Mouse (Mus musculus): ENCODE data around the gene Il4ra.
A peak's percentile ranks its signal among the peaks of the same experiment; 100 is the strongest.

Gene Il4ra

GRCm38 (mm10) chr7:125551766-125552709 lies at the start of gene Il4ra:
Il4ra (plus strand) TSS chr7:125552120.
- peak; percentile 52 to 59 for DNase-seq

GRCm38 (mm10) chr7:125503374-125504092 lies 48.4 kb upstream of the Il4ra start:
- no peak for DNase-seq

- no peak for DNase-seq
Measured at GRCm38 (mm10) chr7:125504618-125505017, 47.3 kb upstream of the Il4ra start.

- DNase-seq, result no peak
Measured at GRCm38 (mm10) chr7:125505568-125505967, 46.4 kb upstream of the Il4ra start.

- DNase-seq, result no peak
Measured at GRCm38 (mm10) chr7:125507279-125507678, 44.6 kb upstream of the Il4ra start.

- DNase-seq, result no peak
Measured at GRCm38 (mm10) chr7:125511432-125511831, 40.5 kb upstream of the Il4ra start.

GRCm38 (mm10) chr7:125511852-125512251 lies 40.1 kb upstream of the Il4ra start:
- DNase-seq, result no peak

GRCm38 (mm10) chr7:125515081-125515853 lies 36.7 kb upstream of the Il4ra start:
- DNase-seq, result no peak

- no peak for DNase-seq
Measured at GRCm38 (mm10) chr7:125516723-125517122, 35.2 kb upstream of the Il4ra start.

- DNase-seq, result no peak
Measured at GRCm38 (mm10) chr7:125517470-125517869, 34.5 kb upstream of the Il4ra start.

- no peak for DNase-seq
Measured at GRCm38 (mm10) chr7:125519715-125520114, 32.2 kb upstream of the Il4ra start.

GRCm38 (mm10) chr7:125523051-125523450 lies 28.9 kb upstream of the Il4ra start:
- no peak for DNase-seq

GRCm38 (mm10) chr7:125527186-125527585 lies 24.7 kb upstream of the Il4ra start:
- no peak for DNase-seq

- no peak for DNase-seq
Measured at GRCm38 (mm10) chr7:125527901-125528580, 23.9 kb upstream of the Il4ra start.

- DNase-seq, result no peak
Measured at GRCm38 (mm10) chr7:125539351-125539750, 12.6 kb upstream of the Il4ra start.

- DNase-seq, result no peak
Measured at GRCm38 (mm10) chr7:125541026-125541425, 10.9 kb upstream of the Il4ra start.

GRCm38 (mm10) chr7:125541821-125542220 lies 10.1 kb upstream of the Il4ra start:
- DNase-seq, result no peak

GRCm38 (mm10) chr7:125542335-125543050 lies 9.4 kb upstream of the Il4ra start:
- no peak for DNase-seq

GRCm38 (mm10) chr7:125543497-125543896 lies 8.4 kb upstream of the Il4ra start:
- DNase-seq, result no peak

- no peak for DNase-seq
Measured at GRCm38 (mm10) chr7:125545331-125545730, 6.6 kb upstream of the Il4ra start.

- DNase-seq, result no peak
Measured at GRCm38 (mm10) chr7:125546727-125547126, 5.2 kb upstream of the Il4ra start.

GRCm38 (mm10) chr7:125549916-125550315 lies 2.0 kb upstream of the Il4ra start:
- DNase-seq, result no peak
